Mouse (Mus musculus): ENCODE measurements at regions not wholly inside any gene's neighbourhood (a gene's known extent, or its start where the extent isn't known, plus 50 kb on each side); places are given as distances from the start of the nearest gene placed in this dataset.

GRCm38 (mm10) chr11:112885336-112885940, 103.4 kb downstream of the Sox9 start:
- TF ChIP-seq CTCF (IDR thresholded peaks at IDR 0.05; ENCODE audit: insufficient read depth, low read depth, low read length) (no peak), POLR2A (IDR thresholded peaks at IDR 0.05; ENCODE audit: insufficient read depth, low read depth, low read length) (no peak)

All from olfactory bulb, adult 2 months (tissue).